Mouse (Mus musculus): Measurements from ENCODE around the gene Pik3c2a. TPM values are rescaled to one million over a fixed set of nuclear protein-coding genes. Genes with fewer than 3 reads are reported as not detected.

The Pik3c2a gene
- polyA plus RNA-seq, 1 experiment: 67.7 TPM

DNA sequence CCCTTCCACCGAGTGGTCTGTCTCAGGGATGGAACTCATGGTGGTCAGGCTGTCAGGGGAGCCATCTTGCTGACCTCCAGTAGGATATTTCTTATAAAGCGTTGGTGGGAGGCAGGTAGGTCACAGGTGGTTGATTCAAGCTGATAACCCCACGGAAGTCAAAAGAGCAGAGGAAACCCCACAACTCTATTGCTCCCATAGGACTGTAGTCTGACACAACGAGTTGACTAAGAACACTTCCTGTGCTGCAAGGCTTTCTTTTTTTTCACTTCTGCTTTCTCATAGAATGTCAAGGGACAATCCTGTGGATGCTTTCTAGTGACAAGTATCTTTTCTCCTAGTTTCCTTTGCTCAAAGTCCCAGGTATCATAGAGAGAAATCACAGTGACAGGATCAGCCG lies 33.0 kb upstream of the Pik3c2a start:
- H3K9me3 ChIP-seq (replicated peaks; ENCODE audit: control insufficient read depth, insufficient read depth, low read length, poor library complexity, severe bottlenecking): no peaks in the 10 kb centered on the region

GRCm38 (mm10) chr7:116475836-116476235 lies 32.6 kb upstream of the Pik3c2a start:
- Histone ChIP-seq H3K9me3 (replicated peaks; ENCODE audit: control insufficient read depth, insufficient read depth, low read length, poor library complexity, severe bottlenecking) (no peaks in the 10 kb centered on the region), H3K36me3 (ENCODE audit: control insufficient read depth, insufficient read depth, low read length, poor library complexity, severe bottlenecking) (no peaks in the 10 kb centered on the region), H3K4me3 (ENCODE audit: low read depth, low read length) (no peak overlapping the region), H3K4me1 (ENCODE audit: control insufficient read depth, insufficient read depth, low read length) (no peaks in the 10 kb centered on the region), H3K27ac (ENCODE audit: insufficient read depth, low read length) (no peak overlapping the region), H3K27me3 (ENCODE audit: control insufficient read depth, insufficient read depth, low read length, poor library complexity, severe bottlenecking) (no peaks in the 10 kb centered on the region; the same call in 1 of the 2 replicates), H3K9ac (ENCODE audit: low read depth, poor library complexity, severe bottlenecking) (no peak overlapping the region)
- TF ChIP-seq CTCF (IDR thresholded peaks at IDR 0.05; ENCODE audit: low read depth, low read length): no peak
- no peak for TF ChIP-seq POLR2A (IDR thresholded peaks at IDR 0.05; ENCODE audit: insufficient read depth, low read length)
- TF ChIP-seq EP300 (IDR thresholded peaks at IDR 0.05; ENCODE audit: insufficient read depth, low read depth, low read length): no peak

More for the DNA sequence above, 33.0 kb upstream of the Pik3c2a start:
- no peaks in the 10 kb centered on the region for H3K4me1 ChIP-seq (ENCODE audit: control insufficient read depth, insufficient read depth, low read length)
- H3K4me3 ChIP-seq (ENCODE audit: low read depth, low read length): no peak overlapping the region
- H3K27me3 ChIP-seq (ENCODE audit: control insufficient read depth, insufficient read depth, low read length, poor library complexity, severe bottlenecking): no peaks in the 10 kb centered on the region; the same call in 1 of the 2 replicates
- TF ChIP-seq CTCF (IDR thresholded peaks at IDR 0.05; ENCODE audit: low read depth, low read length) (no peak), EP300 (IDR thresholded peaks at IDR 0.05; ENCODE audit: insufficient read depth, low read depth, low read length) (no peak), POLR2A (IDR thresholded peaks at IDR 0.05; ENCODE audit: insufficient read depth, low read length) (no peak)
- H3K36me3 ChIP-seq (ENCODE audit: control insufficient read depth, insufficient read depth, low read length, poor library complexity, severe bottlenecking): no peaks in the 10 kb centered on the region
- H3K27ac ChIP-seq (ENCODE audit: insufficient read depth, low read length): no peak overlapping the region
- H3K9ac ChIP-seq (ENCODE audit: low read depth, poor library complexity, severe bottlenecking): no peak overlapping the region

DNA sequence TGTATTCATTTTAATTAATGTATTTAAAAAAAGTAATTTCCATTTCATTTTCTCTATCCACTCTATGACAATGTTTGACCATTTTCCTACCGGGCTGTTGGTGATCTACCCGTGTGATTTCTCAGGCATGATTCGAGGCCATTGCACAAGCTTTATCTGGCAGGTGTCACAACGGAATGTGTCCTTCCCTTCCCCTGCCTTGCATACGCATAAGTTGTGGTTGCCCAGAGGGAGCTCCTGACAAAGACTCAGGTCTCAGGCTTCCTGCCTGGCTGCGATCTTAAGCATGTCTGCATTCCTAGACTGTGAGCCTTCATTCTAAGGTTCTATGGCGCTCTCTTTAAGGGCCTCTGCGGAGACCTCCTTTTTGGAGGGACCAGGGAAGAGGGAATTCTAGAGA lies 18.9 kb upstream of the Pik3c2a start:
- no peaks in the 10 kb centered on the region for H3K36me3 ChIP-seq (ENCODE audit: control insufficient read depth, insufficient read depth, low read length, poor library complexity, severe bottlenecking)
- H3K27me3 ChIP-seq (ENCODE audit: control insufficient read depth, insufficient read depth, low read length, poor library complexity, severe bottlenecking): no peaks in the 10 kb centered on the region
- no peak overlapping the region for H3K27ac ChIP-seq (ENCODE audit: insufficient read depth, low read length)
- H3K9me3 ChIP-seq (replicated peaks; ENCODE audit: control insufficient read depth, insufficient read depth, low read length, poor library complexity, severe bottlenecking): no peaks in the 10 kb centered on the region
- TF ChIP-seq POLR2A (IDR thresholded peaks at IDR 0.05; ENCODE audit: insufficient read depth, low read length) (no peak), CTCF (IDR thresholded peaks at IDR 0.05; ENCODE audit: low read depth, low read length) (no peak), EP300 (IDR thresholded peaks at IDR 0.05; ENCODE audit: insufficient read depth, low read depth, low read length) (0 out of 2 replicates have a peak, but pooled peaks have one; percentile 30)
- no peak overlapping the region for H3K4me3 ChIP-seq (ENCODE audit: low read depth, low read length)
- H3K9ac ChIP-seq (ENCODE audit: low read depth, poor library complexity, severe bottlenecking): no peak overlapping the region
- H3K4me1 ChIP-seq (ENCODE audit: control insufficient read depth, insufficient read depth, low read length): no peaks in the 10 kb centered on the region

- Histone ChIP-seq H3K9me3 (replicated peaks; ENCODE audit: control insufficient read depth, insufficient read depth, low read length, poor library complexity, severe bottlenecking) (no peaks in the 10 kb centered on the region), H3K27me3 (ENCODE audit: control insufficient read depth, insufficient read depth, low read length, poor library complexity, severe bottlenecking) (no peaks in the 10 kb centered on the region), H3K4me3 (ENCODE audit: low read depth, low read length) (no peak overlapping the region), H3K27ac (ENCODE audit: insufficient read depth, low read length) (no peak overlapping the region), H3K9ac (ENCODE audit: low read depth, poor library complexity, severe bottlenecking) (no peak overlapping the region), H3K36me3 (ENCODE audit: control insufficient read depth, insufficient read depth, low read length, poor library complexity, severe bottlenecking) (no peaks in the 10 kb centered on the region), H3K4me1 (ENCODE audit: control insufficient read depth, insufficient read depth, low read length) (no peaks in the 10 kb centered on the region)
- TF ChIP-seq EP300 (IDR thresholded peaks at IDR 0.05; ENCODE audit: insufficient read depth, low read depth, low read length) (no peak), CTCF (IDR thresholded peaks at IDR 0.05; ENCODE audit: low read depth, low read length) (no peak), POLR2A (IDR thresholded peaks at IDR 0.05; ENCODE audit: insufficient read depth, low read length) (no peak)
Observed at GRCm38 (mm10) chr7:116458985-116459441, 15.8 kb upstream of the Pik3c2a start.

- H3K27me3 ChIP-seq (ENCODE audit: control insufficient read depth, insufficient read depth, low read length, poor library complexity, severe bottlenecking): no peaks in the 10 kb centered on the region
- H3K36me3 ChIP-seq (ENCODE audit: control insufficient read depth, insufficient read depth, low read length, poor library complexity, severe bottlenecking): no peaks in the 10 kb centered on the region
- no peaks in the 10 kb centered on the region for H3K9me3 ChIP-seq (replicated peaks; ENCODE audit: control insufficient read depth, insufficient read depth, low read length, poor library complexity, severe bottlenecking)
- no peak overlapping the region for H3K9ac ChIP-seq (ENCODE audit: low read depth, poor library complexity, severe bottlenecking)
- no peak overlapping the region for H3K4me3 ChIP-seq (ENCODE audit: low read depth, low read length)
- H3K4me1 ChIP-seq (ENCODE audit: control insufficient read depth, insufficient read depth, low read length): no peaks in the 10 kb centered on the region
- no peak overlapping the region for H3K27ac ChIP-seq (ENCODE audit: insufficient read depth, low read length)
- no peak for TF ChIP-seq EP300 (IDR thresholded peaks at IDR 0.05; ENCODE audit: insufficient read depth, low read depth, low read length)
- TF ChIP-seq CTCF (IDR thresholded peaks at IDR 0.05; ENCODE audit: low read depth, low read length): no peak
- no peak for TF ChIP-seq POLR2A (IDR thresholded peaks at IDR 0.05; ENCODE audit: insufficient read depth, low read length)
Observed at GRCm38 (mm10) chr7:116457391-116457790, 14.1 kb upstream of the Pik3c2a start.

DNA sequence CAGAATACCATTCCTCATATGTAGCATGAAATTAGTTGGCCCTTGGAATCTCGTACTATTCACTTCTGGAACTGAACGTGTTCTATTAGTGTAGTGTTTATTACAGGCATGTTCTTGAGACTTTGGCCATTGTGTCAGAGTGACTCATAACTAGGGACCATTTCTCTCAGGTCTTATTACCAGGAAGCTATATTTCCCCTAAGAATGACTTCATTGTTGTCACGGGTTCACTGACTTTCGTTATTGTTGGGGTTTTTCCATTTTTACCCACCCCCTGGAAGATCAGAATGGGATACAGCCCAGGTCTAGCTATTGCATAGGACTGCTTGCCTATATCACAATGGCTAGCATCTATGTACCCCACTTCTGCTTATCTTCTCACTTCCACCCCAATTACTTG lies 13.7 kb upstream of the Pik3c2a start:
- Histone ChIP-seq H3K27me3 (ENCODE audit: control insufficient read depth, insufficient read depth, low read length, poor library complexity, severe bottlenecking) (no peaks in the 10 kb centered on the region), H3K27ac (ENCODE audit: insufficient read depth, low read length) (no peak overlapping the region), H3K4me1 (ENCODE audit: control insufficient read depth, insufficient read depth, low read length) (no peaks in the 10 kb centered on the region), H3K9ac (ENCODE audit: low read depth, poor library complexity, severe bottlenecking) (no peak overlapping the region), H3K4me3 (ENCODE audit: low read depth, low read length) (no peak overlapping the region), H3K9me3 (replicated peaks; ENCODE audit: control insufficient read depth, insufficient read depth, low read length, poor library complexity, severe bottlenecking) (no peaks in the 10 kb centered on the region), H3K36me3 (ENCODE audit: control insufficient read depth, insufficient read depth, low read length, poor library complexity, severe bottlenecking) (no peaks in the 10 kb centered on the region)
- no peak for TF ChIP-seq POLR2A (IDR thresholded peaks at IDR 0.05; ENCODE audit: insufficient read depth, low read length)
- TF ChIP-seq CTCF (IDR thresholded peaks at IDR 0.05; ENCODE audit: low read depth, low read length): no peak
- no peak for TF ChIP-seq EP300 (IDR thresholded peaks at IDR 0.05; ENCODE audit: insufficient read depth, low read depth, low read length)

Measured in ES-Bruce4 (cell line).